Mouse (Mus musculus) cortical plate, adult 2 months (tissue): ENCODE measurements around the gene Arid5b.

Experiments
- CTCF ChIP-seq: fragments of 200-500 bp; IDR thresholded peaks from 2 replicates; pipeline ENCODE4 v1.5.1; 2011; ENCODE audit warnings: mild to moderate bottlenecking, control low read depth, low read length; ENCODE audit not compliant: insufficient read depth; ENCODE audit errors: extremely low read depth
- POLR2A ChIP-seq: fragments of 200-500 bp; IDR thresholded peaks from 2 replicates; pipeline ENCODE4 v1.6.1; 2011; ENCODE audit warnings: mild to moderate bottlenecking, low read length, control low read depth; ENCODE audit not compliant: insufficient read depth; ENCODE audit errors: extremely low read depth

- no peak for TF ChIP-seq CTCF
- no peak for TF ChIP-seq POLR2A
Measured at GRCm38 (mm10) chr10:68171974-68172373, 106.6 kb downstream of the Arid5b start.
